Mouse (Mus musculus): Measurements from ENCODE around the gene Rnf34.

Rnf34 gene

DNA sequence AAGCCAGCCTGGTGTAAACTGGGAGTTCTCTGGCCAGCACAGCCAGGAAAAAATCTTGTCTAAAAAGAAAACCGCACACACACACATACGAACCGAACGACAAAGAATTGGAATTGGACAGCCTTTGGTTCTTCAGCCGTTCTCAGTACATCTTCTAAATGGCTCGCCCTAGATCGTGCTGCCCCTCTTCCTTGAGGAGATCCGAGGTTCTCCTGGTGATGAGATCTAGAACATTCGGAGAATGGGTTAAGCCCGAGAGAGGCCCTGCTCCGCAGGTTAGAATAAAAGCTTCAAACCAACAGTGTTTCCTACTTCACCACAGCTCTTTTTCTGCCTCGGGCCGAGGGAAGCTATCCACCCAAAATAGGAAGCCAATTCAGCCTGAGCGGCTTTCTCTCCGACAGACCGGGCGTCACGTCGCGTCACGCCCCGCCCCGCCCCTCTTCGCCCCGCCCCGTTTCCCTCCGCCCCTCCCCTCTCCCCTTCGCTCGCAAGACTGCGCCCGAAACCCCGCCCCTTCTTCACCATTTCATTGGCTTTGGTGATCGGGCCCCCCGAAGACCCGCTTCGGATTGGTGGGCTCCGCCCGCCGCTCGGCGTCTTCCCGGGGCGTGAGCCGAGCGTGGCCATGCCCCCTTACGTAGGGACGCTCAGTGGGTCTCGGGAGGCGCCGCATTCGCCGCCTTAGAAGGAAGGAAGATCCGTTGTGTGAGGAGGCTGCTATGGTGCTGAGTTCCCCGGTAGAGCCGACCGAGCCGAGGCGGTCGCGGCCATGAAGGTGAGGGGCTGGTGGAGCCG lies at the start of gene Rnf34:
Gene Rnf34, plus strand, starts transcription at position 528 of the 798 bp plus-strand sequence.
- DNase-seq (ENCODE audit: low spot score), result peak; percentile 98

DNA sequence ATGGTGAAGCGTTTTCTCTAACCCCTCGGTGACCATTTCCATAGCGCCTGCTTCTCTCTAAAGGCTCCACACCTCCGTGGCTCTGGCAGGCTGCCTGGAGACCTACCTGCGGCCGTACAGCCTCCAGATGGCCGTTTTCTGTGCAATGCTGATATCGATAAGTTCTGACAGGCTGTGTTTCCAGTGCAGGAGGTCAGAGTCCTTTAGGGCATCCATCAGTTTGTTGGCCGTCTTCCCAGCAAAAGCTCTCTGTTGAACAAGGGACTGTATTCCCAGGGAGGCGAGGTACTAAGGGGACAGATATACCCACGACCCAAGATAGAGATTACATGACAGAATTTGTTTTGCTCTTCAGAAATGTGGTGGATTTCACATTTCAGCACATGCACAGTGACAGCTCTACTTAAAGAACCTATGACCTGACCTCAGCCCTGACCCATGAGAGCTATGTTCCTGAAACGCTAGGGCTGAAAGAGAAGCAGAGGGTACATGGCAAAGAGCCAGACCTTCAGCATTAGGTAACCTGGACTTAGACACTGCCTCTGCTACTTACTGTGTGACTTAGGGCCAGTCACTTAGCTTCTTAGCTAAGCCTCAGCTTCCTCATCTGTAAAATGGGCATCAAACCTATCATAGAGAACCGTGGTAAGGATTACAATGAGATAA lies 49.4 kb upstream of the Rnf34 start:
- no peak for DNase-seq (ENCODE audit: low spot score)

DNA sequence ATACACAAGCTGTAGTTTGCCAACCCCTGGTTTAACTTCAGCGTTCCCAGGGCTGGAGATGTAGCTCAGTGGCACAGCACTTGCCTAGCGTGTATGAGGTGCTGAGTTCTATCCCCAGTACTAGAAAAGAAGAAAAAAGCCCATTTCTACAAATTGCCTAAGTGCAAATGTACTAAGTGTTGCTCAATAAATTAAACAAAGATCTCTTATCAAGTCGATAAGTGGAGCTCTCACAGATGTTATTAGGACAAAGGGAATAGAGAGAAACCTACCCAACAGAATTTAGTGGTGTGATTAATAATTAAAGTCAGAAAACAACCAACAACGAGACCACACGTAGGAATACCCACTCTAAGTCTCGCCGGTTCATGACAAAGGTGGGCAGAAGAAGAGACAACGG lies 48.2 kb upstream of the Rnf34 start:
- DNase-seq (ENCODE audit: low spot score), result no peak

DNA sequence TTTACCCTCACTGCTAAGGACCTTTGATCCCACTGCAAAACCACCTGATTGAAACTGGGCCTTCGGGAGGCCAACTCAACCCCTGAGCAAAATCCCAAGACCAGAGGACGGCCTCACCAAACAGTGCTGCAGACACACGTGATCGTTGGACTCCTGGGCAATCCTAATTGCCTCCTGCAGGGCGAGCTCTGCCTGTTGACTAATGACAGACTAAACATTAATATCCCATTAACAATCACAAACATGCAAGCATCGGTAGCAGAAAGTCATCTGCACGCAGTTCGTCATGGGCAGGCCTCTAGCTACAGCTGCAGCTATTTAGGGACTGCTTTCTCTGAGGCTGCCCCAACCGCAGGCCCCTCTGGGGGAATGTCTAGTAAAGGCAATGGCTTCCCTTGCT lies 47.1 kb upstream of the Rnf34 start:
- no peak for DNase-seq (ENCODE audit: low spot score)

DNA sequence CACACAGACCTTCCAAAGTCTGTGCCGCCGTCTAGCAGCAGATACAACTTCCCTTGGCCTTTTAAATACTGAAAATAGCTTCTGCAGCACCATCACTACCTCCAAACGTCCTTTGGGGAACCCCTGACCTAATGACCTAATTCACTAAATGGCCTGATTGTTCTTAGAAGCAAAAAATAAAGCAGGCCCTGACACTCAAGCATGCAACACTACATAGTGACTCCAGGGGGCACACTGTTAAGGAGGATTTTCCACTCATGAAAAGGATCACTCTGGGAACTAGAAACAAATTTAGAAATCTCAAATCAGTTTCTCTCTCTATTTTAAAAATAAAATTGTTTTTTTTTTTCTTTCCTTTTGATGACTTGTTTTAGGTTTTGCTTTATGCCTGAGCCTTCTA lies 44.3 kb upstream of the Rnf34 start:
- no peak for DNase-seq (ENCODE audit: low spot score)

DNA sequence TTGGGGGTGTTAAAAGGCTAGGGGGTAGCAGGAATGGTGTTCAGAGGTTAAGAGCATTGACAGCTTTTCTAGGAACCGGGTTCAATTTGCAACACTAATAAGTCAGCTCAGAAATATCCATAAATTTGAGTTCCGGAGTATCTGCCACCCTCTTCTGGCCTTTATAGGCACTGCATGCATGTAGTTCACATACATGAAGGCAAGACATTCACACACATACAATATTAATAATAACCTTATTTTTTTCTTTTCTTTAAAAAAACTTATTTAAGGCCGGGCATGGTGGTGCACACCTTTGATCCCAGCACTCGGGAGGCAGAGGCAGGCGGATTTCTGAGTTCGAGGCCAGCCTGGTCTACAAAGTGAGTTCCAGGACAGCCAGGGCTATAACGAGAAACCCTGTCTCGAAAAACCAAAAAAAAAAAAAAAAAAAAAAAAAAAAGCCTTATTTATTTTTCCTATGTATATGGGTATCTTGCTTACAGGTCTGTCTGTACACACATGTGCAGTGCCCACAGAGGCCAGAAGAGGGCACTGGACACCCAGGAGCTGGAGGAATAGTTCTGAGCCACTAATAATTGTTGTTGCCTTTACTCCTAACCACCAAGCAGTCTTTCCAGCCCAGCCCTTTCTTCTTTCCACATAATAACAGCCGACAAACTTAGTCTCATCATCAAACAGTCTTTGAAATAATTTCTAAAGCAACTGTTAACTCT lies 38.3 kb upstream of the Rnf34 start:
- DNase-seq (ENCODE audit: low spot score), result no peak

DNA sequence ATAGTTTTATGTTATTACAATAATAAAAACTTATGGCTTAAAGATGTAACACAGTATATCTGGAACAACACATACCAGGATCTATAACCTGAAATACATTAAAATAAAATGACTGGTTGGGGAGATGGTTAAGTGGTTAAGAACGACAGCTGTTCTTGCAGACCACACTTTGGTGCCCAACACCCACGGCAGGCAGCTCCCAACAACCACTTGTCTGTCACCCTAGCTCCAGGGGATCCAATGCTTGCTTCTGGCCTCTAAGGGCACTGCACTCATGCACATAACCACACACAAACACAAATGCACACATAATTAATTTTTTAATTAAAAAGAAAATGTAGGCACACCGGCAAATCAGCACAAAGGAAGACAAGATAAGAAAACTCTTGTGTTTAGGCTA lies 37.1 kb upstream of the Rnf34 start:
- DNase-seq (ENCODE audit: low spot score), result no peak

DNA sequence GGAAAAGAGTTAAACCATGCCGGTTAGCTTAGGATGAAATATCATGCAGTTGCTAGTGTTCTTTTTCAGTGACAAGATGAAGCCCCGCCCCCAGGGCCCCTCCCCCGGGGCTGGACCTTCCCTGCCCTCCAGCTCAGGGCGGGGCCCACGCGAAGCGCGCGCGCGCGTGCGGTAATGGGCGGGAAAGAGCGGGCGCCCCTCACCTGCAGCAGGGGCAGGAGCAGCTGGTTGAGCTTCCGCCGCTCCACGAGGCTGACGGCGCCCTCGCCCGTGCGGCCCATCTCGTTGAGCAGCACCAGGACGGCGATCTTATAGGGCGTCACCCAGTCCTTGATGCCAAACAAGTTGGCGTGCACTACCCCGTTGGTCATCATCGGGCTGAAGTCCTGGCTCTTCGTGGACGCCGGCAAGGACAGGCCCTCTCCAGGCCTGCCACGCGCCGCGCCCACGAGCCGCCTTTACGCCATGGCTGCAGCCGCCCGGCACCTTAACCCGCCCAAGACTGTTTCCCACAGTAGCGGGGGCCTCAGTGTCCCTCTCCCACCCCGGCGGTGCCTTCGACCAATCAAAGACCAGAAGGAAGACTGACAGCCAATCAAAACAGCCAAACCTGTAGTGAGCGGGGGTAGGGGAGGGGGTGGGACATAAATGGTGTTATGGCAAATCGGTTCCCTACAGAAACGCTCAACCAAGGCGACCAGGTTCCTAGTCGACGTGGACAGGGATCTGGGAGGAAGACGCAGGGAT lies 28.9 kb upstream of the Rnf34 start, which contains the start of gene Anapc5:
Gene Anapc5, minus strand, starts transcription at position 563 of the 747 bp plus-strand sequence.
- DNase-seq (ENCODE audit: low spot score), result peak; percentile 90

DNA sequence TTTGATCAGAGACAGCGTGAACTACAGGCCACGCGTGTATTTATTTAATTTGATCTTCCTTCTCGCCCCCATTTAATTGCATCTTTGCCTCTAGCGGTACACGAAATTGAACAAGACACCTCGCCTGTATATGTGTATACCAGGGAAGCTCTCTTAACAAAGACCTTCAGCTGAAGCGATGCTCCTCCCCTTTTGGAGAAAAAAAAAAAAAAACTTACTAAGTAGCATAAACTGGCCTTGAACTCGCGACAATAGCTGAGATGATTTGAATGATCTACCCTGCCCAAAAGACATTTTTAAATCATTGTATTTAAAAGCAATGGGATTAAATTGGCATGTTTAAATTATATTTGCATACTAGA lies 28.3 kb upstream of the Rnf34 start:
- no peak for DNase-seq (ENCODE audit: low spot score)

DNA sequence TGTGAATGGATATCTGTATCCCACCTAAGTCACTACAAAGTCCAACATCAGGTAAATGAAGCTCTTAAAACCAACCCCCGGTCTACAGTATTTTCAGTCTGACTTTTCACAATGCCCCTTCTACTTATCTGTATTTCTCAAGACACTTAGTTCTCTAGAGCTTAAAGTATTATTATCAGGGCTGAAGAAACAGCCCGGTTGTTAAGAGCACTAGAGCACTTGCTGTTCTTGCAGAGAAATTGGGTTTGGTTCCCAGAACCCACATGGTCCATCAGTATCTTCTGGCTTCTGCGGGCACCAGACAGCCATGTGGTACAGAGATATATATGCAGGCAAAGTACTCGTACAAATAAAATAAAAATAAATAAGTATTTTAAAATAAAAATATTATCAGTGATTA lies 27.4 kb upstream of the Rnf34 start:
- no peak for DNase-seq (ENCODE audit: low spot score)

DNA sequence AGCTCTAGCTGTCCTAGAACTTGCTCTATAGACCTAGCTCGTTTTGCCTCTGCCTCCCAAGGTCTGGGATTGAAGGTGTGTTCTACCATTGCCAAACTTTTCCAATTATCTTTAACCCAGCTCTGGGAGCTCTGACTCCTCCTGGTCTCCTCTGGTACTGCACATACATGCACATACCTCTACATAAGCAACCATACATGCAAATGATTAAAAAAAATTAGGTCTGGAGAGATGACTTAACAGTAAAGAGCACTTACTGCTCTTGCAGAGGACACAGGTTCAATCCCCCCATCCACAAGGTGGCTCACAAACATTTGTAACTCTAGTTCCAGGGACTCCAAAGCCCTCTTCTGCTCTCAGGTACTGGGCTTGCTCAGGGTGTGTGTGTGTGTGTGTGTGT lies 25.9 kb upstream of the Rnf34 start:
- DNase-seq (ENCODE audit: low spot score), result no peak

DNA sequence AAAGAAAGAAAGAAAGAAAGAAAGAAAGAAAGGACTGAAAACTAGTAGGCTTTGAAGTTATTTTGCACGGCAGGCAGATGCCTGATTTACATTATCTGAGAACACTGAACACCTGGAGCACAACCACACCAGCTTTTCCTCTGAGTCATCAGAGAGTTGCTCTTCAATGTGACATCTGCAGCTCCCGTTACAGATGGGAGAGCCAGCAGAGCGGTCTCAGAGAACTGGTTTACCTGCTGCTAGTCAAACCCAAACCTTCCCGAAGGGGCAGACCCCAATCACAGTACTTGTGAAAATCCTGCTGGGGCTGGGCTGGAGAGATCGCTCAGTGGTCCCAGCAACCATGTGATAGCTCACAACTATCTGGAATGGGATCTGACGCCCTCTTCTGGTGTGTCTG lies 25.4 kb upstream of the Rnf34 start:
- no peak for DNase-seq (ENCODE audit: low spot score)

DNA sequence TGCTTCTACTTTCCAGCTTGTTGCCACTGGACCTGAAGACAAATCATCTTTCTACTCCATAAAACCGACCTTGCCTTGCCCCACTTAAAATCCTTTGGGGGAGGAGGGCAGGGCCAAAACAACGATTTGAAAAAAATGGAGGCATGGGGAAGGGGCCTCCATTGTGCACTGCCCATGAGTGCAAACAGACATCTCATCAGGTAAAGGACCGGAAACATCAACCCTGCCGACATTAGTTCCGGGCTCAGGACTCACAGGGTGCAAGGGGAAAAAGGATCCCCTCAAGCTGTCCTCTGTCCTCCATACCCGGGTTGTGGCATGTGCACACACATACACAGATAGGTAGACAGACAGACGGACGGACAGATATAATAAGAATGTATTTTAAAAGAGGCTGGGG lies 24.7 kb upstream of the Rnf34 start:
- no peak for DNase-seq (ENCODE audit: low spot score)

DNA sequence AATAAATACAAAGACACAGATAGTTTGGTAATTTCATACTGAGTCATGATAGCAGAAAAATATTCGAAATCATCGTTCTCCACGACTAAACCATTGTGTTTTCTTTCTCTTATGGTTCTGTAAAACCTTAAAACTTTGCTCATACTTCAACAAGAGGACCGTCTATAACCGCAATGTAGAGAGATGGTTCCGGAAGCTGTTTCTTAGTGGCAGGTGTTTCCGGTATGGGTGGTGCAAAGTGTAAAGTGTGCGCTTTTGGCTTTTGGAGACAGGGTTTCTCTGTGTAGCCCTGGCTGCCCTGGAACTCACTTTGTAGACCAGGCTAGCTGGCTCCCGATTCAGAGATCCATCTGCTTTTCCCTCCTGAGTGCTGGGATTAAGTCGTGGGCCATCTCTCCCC lies 17.3 kb upstream of the Rnf34 start:
- no peak for DNase-seq (ENCODE audit: low spot score)

DNA sequence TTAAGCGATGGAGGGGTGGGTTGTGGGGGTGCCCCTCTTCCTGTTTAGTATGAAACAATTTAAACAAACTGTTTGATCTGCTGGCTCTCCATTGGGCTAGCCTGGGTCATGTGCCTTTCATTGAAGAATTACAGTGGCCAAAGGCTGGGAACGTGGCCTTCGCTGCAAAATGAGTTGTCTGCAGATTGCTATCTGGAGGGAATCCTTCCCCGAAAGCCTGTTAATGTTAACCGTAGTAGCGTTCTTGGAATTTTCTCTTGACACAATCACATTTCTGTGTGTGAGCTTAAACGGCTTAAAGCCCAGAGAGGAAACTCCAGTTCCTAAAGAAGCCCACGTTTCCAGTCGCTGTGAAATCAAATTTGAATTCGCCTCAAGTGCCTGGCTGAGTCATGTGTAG lies 16.9 kb upstream of the Rnf34 start:
- no peak for DNase-seq (ENCODE audit: low spot score)

DNA sequence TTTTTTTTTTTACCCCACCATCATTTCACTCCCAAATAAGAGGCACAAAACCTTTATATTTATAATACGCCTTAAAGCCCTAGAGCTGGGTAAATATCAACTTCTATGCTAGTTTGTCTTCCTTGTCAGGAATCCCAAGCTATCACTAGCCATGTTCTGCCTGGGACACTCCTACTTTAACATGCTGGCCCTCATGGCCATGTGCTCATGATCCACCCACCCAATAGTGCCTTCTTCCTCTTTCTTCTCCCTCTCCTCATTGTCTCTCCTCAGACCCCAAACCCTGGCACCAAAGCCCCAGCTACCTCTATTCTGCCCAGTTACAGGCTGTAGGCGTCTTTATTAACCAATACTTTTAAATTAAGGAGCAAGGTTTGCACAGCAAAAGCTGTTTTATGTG lies 8.7 kb upstream of the Rnf34 start:
- DNase-seq (ENCODE audit: low spot score), result no peak

DNA sequence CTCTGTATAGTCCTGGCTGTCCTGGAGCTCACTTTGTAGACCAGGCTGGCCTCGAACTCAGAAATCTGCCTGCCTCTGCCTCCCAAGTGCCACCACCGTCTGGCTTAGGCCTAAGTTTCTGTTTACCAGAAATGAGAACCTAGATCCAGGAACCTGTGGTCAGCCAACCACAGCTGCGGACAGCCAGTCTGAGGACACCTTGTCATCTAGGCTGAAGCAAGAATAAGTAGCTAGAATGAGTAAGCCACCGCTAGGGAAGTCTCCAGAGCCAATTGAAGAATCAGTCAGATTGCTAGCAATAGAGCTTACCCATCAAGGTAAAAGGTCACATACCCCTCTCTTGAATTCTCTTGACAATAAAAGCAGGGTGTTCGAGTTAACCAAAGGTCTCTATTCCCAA lies 6.0 kb upstream of the Rnf34 start:
- no peak for DNase-seq (ENCODE audit: low spot score)

DNA sequence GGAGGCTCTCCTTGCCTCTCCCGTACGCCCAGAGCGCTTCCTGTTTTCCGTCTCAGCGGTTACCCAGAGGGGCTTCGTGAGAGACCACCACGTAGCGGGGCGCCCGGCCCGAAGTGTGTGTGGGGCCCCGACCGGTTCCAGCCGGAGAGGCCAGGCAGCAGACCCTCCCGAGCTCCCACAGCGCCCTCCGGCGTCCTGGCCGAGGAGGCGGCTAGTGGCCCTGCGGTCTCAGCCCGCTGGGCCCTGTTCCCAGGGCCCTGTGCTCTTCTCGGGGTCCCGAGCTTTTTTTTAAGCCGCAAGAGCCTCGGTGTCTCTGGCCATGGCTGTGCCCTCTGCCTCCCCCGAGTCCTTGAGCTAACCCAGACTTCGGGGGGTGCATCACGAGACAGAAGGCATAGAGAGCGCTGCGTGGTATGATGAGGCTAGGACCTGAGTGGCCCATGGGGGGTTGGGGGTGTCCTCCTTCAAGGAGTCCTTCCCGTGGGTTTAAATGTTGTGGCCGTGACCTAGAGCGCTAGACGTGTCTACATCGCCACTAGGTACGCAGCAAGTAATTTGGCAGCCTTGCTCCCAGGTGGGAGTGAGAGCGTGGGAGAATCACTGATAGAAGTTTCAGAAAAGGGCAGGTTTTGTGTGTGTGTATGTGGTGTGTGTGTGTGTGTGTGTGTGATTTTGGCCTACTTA lies 613 bp downstream of the Rnf34 start:
- DNase-seq (ENCODE audit: low spot score), result no peak

DNA sequence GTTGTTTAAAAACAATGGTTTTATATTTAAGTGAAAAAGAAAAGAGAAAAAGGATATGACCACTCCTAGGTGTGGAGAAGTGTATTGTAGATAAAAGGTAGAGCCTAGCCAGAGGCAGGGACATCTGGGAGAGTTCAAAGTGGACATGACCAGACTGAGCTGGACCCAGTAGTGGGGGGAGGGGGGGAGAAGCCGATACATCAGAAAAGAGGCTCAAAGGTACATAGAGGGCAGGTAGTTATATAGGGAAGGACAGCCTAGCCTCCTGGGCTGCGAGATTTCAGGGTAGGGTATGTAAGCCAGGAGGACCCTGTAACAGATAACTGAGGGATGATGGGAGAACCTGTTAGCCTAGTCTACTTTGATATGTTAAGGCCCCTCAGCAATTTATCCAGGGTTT lies 2.8 kb downstream of the Rnf34 start:
- DNase-seq (ENCODE audit: low spot score), result no peak

DNA sequence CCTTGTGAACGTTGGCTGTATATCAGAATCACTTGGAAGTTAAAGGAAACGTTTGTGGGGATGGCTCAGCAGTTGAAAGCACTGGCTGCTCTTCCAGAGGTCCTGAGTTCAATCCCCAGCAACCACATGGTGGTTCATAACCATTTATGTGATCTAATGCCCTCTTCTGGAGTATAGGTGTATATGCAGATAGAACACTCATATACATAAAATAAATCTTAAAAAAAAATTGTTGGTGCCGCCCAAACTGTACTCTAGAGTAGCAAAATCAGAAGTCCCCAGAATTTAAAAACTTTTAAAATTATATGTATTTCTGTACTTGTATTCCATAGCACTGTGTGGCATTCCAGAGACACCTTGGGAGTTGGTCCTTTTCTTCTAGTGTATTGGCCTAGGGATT lies 6.0 kb downstream of the Rnf34 start:
- DNase-seq (ENCODE audit: low spot score), result no peak

DNA sequence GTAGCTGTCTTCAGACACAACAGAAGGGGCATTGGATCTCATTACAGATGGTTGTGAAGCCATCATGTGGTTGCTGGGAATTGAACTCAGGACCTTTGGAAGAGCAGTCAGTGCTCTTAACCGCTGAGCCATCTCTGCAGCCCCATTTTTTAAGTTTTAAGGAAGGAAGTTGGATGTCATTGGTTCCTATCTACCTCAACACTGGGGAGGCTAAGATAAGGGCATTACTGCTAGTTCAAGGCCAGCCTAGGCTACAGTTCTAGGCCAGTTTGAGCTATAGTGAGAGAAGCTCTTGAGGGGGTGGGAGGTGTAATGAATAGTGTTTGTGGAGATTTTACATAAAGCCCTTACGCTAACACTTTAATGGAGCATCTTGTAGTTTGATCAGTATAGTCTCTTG lies 13.2 kb downstream of the Rnf34 start:
- no peak for DNase-seq (ENCODE audit: low spot score)

DNA sequence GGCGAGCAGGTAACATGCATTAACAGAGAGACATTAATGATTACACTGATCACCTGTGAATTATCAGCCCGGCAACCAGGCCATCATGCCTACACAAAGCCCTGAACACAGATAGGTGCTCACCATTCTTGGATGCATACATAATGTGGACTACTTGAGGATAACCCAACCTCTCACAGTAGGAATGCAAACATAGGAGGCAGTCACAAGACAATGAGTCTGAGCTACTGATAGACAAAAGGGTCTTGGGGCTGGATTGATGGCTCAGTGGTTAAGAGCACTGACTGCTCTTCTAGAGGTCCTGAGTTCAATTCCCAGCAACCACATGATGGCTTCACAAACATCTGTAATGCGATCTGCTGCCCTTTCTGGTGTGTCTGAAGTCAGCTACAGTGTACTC lies 22.8 kb downstream of the Rnf34 start:
- no peak for DNase-seq (ENCODE audit: low spot score)

Measured in ovary, adult 18-20 months (tissue).